Mouse (Mus musculus): ENCODE results near the gene Hist1h2bf.
"Not testable (repeated sequence)": the region's sequence is repeated elsewhere in the genome, so short reads cannot be mapped to it uniquely, and the experiment has no call there.

Gene Hist1h2bf

GRCm38 (mm10) chr13:23573898-23574524 lies at the start of gene Hist1h2bf, which contains the start of gene Hist1h2ad:
TSS of gene Hist1h2bf (minus strand) at chr13:23574196.
TSS of gene Hist1h2ad (plus strand) at chr13:23574381.
- peak; percentile 98 for DNase-seq (ENCODE audit: extremely low spot score, low read depth, low spot score)

GRCm38 (mm10) chr13:23622861-23623450 lies 49.0 kb upstream of the Hist1h2bf start:
- DNase-seq (ENCODE audit: extremely low spot score, low read depth, low spot score), result peak; percentile 24

- peak; percentile 70 for DNase-seq (ENCODE audit: extremely low spot score, low read depth, low spot score)
Measured at GRCm38 (mm10) chr13:23622175-23622671, 48.2 kb upstream of the Hist1h2bf start, which contains the start of gene Hist1h1e. TSS of gene Hist1h1e (minus strand) at chr13:23622558.

- no peak for DNase-seq (ENCODE audit: extremely low spot score, low read depth, low spot score)
Measured at GRCm38 (mm10) chr13:23621532-23622174, 47.7 kb upstream of the Hist1h2bf start.

- peak; percentile 97 for DNase-seq (ENCODE audit: extremely low spot score, low read depth, low spot score)
Measured at GRCm38 (mm10) chr13:23620733-23621531, 46.9 kb upstream of the Hist1h2bf start, which contains the start of gene Hist1h2be. TSS of gene Hist1h2be (minus strand) at chr13:23621124.

- no peak for DNase-seq (ENCODE audit: extremely low spot score, low read depth, low spot score)
Measured at GRCm38 (mm10) chr13:23620056-23620732, 46.2 kb upstream of the Hist1h2bf start.

GRCm38 (mm10) chr13:23611638-23612037 lies 37.6 kb upstream of the Hist1h2bf start:
- no peak for DNase-seq (ENCODE audit: extremely low spot score, low read depth, low spot score)

- no peak for DNase-seq (ENCODE audit: extremely low spot score, low read depth, low spot score)
Measured at GRCm38 (mm10) chr13:23610393-23610792, 36.4 kb upstream of the Hist1h2bf start.

GRCm38 (mm10) chr13:23609844-23610243 lies 35.8 kb upstream of the Hist1h2bf start:
- no peak for DNase-seq (ENCODE audit: extremely low spot score, low read depth, low spot score)

- DNase-seq (ENCODE audit: extremely low spot score, low read depth, low spot score), result no peak
Measured at GRCm38 (mm10) chr13:23609209-23609608, 35.2 kb upstream of the Hist1h2bf start.

- DNase-seq (ENCODE audit: extremely low spot score, low read depth, low spot score), result no peak
Measured at GRCm38 (mm10) chr13:23605052-23605451, 31.1 kb upstream of the Hist1h2bf start.

- no peak for DNase-seq (ENCODE audit: extremely low spot score, low read depth, low spot score)
Measured at GRCm38 (mm10) chr13:23604452-23604851, 30.5 kb upstream of the Hist1h2bf start.

GRCm38 (mm10) chr13:23603182-23603699 lies 29.2 kb upstream of the Hist1h2bf start:
- no peak for DNase-seq (ENCODE audit: extremely low spot score, low read depth, low spot score)

GRCm38 (mm10) chr13:23597957-23598356 lies 24.0 kb upstream of the Hist1h2bf start:
- peak; percentile 74 for DNase-seq (ENCODE audit: extremely low spot score, low read depth, low spot score)

GRCm38 (mm10) chr13:23595622-23596372 lies 21.8 kb upstream of the Hist1h2bf start:
- no peak for DNase-seq (ENCODE audit: extremely low spot score, low read depth, low spot score)

GRCm38 (mm10) chr13:23595185-23595584 lies 21.2 kb upstream of the Hist1h2bf start:
- no peak for DNase-seq (ENCODE audit: extremely low spot score, low read depth, low spot score)

GRCm38 (mm10) chr13:23593051-23593770 lies 19.2 kb upstream of the Hist1h2bf start:
- DNase-seq (ENCODE audit: extremely low spot score, low read depth, low spot score), result no peak

GRCm38 (mm10) chr13:23592614-23593013 lies 18.6 kb upstream of the Hist1h2bf start:
- no peak for DNase-seq (ENCODE audit: extremely low spot score, low read depth, low spot score)

GRCm38 (mm10) chr13:23591886-23592285 lies 17.9 kb upstream of the Hist1h2bf start:
- DNase-seq (ENCODE audit: extremely low spot score, low read depth, low spot score), result not testable (repeated sequence)
